Mouse (Mus musculus): Measurements from ENCODE around the gene Il18bp. TPM values are rescaled to one million over a fixed set of nuclear protein-coding genes. Genes with fewer than 3 reads are reported as not detected.

Il18bp gene
- total and polyA plus RNA-seq, 2 experiments from 2014 or later, result 0.76 to 2.3 TPM

DNA sequence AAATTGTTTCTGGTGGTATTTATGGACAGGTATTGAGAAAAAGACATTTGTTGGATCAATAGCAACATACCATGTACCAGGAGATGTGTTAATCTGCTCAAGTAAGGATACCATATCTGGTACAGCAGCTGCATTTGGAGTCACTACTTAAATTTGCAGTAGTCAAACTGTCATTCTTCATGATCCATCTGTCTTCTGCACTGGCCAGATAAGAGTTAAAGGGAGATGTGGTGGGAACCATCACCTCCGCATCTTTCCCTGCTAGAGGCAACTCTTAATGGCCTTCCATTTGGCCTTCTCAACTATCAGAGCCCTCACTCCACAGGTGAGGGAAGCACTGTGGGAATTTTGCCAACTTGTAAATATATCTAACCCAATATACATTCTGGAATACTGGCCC is 12.0 kb downstream of the Il18bp start:
- TF ChIP-seq EP300 (IDR thresholded peaks at IDR 0.05; ENCODE audit: low read depth) (no peak), CTCF (IDR thresholded peaks at IDR 0.05; ENCODE audit: low read depth) (no peak)
- Histone ChIP-seq H3K27ac (ENCODE audit: low read depth) (no peak overlapping the region), H3K4me2 (ENCODE audit: low read depth, low read length) (no peak overlapping the region), H3K4me3 (ENCODE audit: low read depth, low read length) (no peak overlapping the region), H3K27me3 (ENCODE audit: control insufficient read depth, insufficient read depth, low read length) (no peaks in the 10 kb centered on the region), H3K9ac (replicated peaks; ENCODE audit: low read depth, low read length) (no peak overlapping the region), H3K4me1 (ENCODE audit: control insufficient read depth, insufficient read depth) (no peaks in the 10 kb centered on the region), H3K9me3 (replicated peaks; ENCODE audit: control insufficient read depth, low read length) (no peaks in the 10 kb centered on the region), H3K36me3 (replicated peaks; ENCODE audit: control insufficient read depth, insufficient read depth, low read length) (peaks cover 95% of the 10 kb centered on the region)
- DNase-seq (ENCODE audit: low spot score) (no peak), ATAC-seq (ENCODE audit: insufficient read depth, low read depth) (no peak)
- 90% methylated on average over 1 of the region's 1 CpGs for WGBS

DNA sequence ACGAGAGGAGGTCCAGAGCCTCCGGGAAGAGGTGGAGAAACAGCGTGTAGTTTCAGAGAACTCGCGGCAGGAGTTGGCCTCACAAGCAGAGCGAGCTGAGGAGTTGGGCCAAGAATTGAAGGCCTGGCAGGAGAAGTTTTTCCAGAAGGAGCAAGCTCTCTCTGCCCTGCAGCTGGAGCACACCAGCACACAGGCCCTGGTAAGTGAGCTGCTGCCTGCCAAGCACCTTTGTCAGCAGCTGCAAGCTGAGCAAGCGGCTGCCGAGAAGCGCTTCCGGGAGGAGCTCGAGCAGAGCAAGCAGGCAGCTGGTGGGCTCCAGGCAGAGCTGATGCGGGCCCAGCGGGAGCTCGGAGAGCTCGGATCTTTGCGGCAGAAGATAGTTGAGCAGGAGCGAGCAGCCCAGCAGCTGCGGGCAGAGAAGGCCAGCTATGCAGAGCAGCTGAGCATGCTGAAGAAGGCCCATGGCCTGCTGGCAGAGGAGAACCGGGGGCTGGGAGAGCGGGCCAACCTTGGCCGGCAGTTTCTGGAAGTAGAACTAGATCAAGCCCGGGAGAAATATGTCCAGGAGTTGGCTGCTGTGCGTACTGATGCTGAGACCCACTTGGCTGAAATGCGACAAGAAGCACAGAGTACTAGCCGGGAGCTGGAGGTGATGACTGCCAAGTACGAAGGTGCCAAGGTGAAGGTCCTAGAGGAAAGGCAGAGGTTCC is 17.4 kb downstream of the Il18bp start:
- no peak overlapping the region for H3K4me3 ChIP-seq (ENCODE audit: low read depth, low read length)
- DNase-seq (ENCODE audit: low spot score) (no peak), ATAC-seq (ENCODE audit: insufficient read depth, low read depth) (no peak; the same call in 1 of the 2 replicates)
- no peak overlapping the region for H3K4me2 ChIP-seq (ENCODE audit: low read depth, low read length)
- WGBS, result 83% methylated on average over 26 of the region's 26 CpGs
- H3K4me1 ChIP-seq (ENCODE audit: control insufficient read depth, insufficient read depth), result no peaks in the 10 kb centered on the region
- no peak for TF ChIP-seq EP300 (IDR thresholded peaks at IDR 0.05; ENCODE audit: low read depth)
- TF ChIP-seq CTCF (IDR thresholded peaks at IDR 0.05; ENCODE audit: low read depth), result no peak
- no peaks in the 10 kb centered on the region for H3K9me3 ChIP-seq (replicated peaks; ENCODE audit: control insufficient read depth, low read length)
- no peak overlapping the region for H3K9ac ChIP-seq (replicated peaks; ENCODE audit: low read depth, low read length)
- H3K27ac ChIP-seq (ENCODE audit: low read depth), result no peak overlapping the region; the same call in 1 of the 2 replicates
- H3K27me3 ChIP-seq (ENCODE audit: control insufficient read depth, insufficient read depth, low read length), result no peaks in the 10 kb centered on the region
- H3K36me3 ChIP-seq (replicated peaks; ENCODE audit: control insufficient read depth, insufficient read depth, low read length), result peaks cover 97% of the 10 kb centered on the region

GRCm38 (mm10) chr7:102000296-102000695 is 18.2 kb downstream of the Il18bp start:
- H3K27ac ChIP-seq (ENCODE audit: low read depth), result no peak overlapping the region
- DNase-seq (ENCODE audit: low spot score), result no peak
- 91% methylated on average over 8 of the region's 8 CpGs for WGBS

DNA sequence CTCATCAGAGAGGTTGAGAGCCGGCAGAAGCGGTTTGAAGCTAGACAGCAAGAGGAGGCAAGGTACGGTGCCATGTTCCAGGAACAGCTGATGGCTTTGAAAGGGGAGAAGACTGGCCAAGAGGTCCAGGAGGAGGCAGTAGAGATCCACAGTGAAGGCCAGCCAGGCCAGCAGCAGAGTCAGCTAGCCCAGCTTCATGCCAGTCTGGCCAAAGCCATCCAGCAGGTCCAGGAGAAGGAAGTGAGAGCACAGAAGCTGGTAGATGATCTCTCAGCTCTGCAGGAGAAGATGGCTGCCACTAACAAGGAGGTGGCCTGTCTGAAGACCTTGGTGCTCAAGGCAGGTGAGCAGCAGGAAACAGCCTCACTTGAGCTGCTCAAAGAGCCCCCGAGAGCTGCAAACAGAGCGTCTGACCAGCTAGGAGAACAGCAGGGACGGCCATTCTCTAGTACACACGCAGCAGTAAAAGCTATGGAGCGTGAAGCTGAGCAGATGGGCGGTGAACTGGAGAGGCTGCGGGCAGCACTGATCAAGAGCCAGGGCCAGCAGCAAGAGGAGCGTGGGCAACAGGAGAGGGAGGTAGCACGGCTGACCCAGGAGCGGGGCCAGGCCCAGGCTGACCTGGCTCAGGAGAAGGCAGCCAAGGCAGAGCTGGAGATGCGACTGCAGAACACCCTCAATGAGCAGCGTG is 18.9 kb downstream of the Il18bp start:
- TF ChIP-seq EP300 (IDR thresholded peaks at IDR 0.05; ENCODE audit: low read depth) (no peak), CTCF (IDR thresholded peaks at IDR 0.05; ENCODE audit: low read depth) (no peak)
- H3K4me2 ChIP-seq (ENCODE audit: low read depth, low read length), result no peak overlapping the region
- H3K27me3 ChIP-seq (ENCODE audit: control insufficient read depth, insufficient read depth, low read length), result no peaks in the 10 kb centered on the region
- H3K9me3 ChIP-seq (replicated peaks; ENCODE audit: control insufficient read depth, low read length), result no peaks in the 10 kb centered on the region
- 93% methylated on average over 15 of the region's 15 CpGs for WGBS
- H3K9ac ChIP-seq (replicated peaks; ENCODE audit: low read depth, low read length), result no peak overlapping the region
- no peak overlapping the region for H3K27ac ChIP-seq (ENCODE audit: low read depth)
- no peaks in the 10 kb centered on the region for H3K4me1 ChIP-seq (ENCODE audit: control insufficient read depth, insufficient read depth)
- H3K36me3 ChIP-seq (replicated peaks; ENCODE audit: control insufficient read depth, insufficient read depth, low read length), result peaks cover 97% of the 10 kb centered on the region
- no peak overlapping the region for H3K4me3 ChIP-seq (ENCODE audit: low read depth, low read length)
- ATAC-seq (ENCODE audit: insufficient read depth, low read depth) (no peak), DNase-seq (ENCODE audit: low spot score) (no peak)

More at GRCm38 (mm10) chr7:102000296-102000695, 18.2 kb downstream of the Il18bp start:
- Histone ChIP-seq H3K9me3 (replicated peaks; ENCODE audit: control insufficient read depth, low read length) (no peaks in the 10 kb centered on the region), H3K36me3 (replicated peaks; ENCODE audit: control insufficient read depth, insufficient read depth, low read length) (peaks cover 97% of the 10 kb centered on the region), H3K4me3 (ENCODE audit: low read depth, low read length) (no peak overlapping the region), H3K4me2 (ENCODE audit: low read depth, low read length) (no peak overlapping the region), H3K9ac (replicated peaks; ENCODE audit: low read depth, low read length) (no peak overlapping the region), H3K27me3 (ENCODE audit: control insufficient read depth, insufficient read depth, low read length) (no peaks in the 10 kb centered on the region), H3K4me1 (ENCODE audit: control insufficient read depth, insufficient read depth) (no peaks in the 10 kb centered on the region)
- ATAC-seq (ENCODE audit: insufficient read depth, low read depth), result no peak
- TF ChIP-seq EP300 (IDR thresholded peaks at IDR 0.05; ENCODE audit: low read depth) (no peak), CTCF (IDR thresholded peaks at IDR 0.05; ENCODE audit: low read depth) (no peak)

DNA sequence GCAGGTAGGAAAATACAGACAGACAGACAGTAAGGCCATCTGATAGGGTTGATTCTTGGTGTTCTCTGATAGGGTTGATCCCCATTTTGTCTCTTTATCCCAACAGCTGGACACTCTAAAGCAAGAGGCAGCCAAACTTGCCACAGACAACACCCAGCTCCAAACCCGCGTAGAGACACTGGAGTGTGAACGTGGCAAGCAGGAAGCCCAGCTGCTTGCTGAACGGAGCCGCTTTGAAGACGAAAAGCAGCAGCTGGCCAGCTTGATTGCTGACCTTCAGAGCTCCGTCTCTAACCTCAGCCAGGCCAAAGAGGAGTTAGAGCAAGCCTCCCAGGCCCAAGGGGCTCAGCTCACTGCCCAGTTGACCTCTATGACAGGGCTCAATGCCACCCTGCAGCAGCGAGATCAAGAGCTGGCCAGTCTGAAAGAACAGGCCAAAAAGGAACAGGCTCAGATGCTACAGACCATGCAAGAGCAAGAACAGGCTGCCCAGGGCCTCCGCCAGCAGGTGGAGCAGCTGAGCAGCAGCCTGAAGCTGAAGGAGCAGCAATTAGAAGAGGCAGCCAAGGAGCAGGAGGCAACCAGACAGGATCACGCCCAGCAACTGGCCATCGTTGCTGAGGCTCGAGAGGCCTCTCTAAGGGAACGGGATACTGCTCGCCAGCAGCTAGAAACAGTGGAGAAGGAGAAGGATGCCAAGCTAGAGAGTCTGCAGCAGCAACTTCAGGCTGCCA is 20.1 kb downstream of the Il18bp start:
- peak overlapping the region; percentile 50 for H3K27ac ChIP-seq (ENCODE audit: low read depth)
- no peaks in the 10 kb centered on the region for H3K4me1 ChIP-seq (ENCODE audit: control insufficient read depth, insufficient read depth)
- no peak overlapping the region for H3K4me2 ChIP-seq (ENCODE audit: low read depth, low read length)
- WGBS, result 43% methylated on average over 14 of the region's 14 CpGs
- no peaks in the 10 kb centered on the region for H3K9me3 ChIP-seq (replicated peaks; ENCODE audit: control insufficient read depth, low read length)
- TF ChIP-seq EP300 (IDR thresholded peaks at IDR 0.05; ENCODE audit: low read depth) (no peak), CTCF (IDR thresholded peaks at IDR 0.05; ENCODE audit: low read depth) (peak; percentile 95)
- peak; percentile 68 for DNase-seq (ENCODE audit: low spot score)
- ATAC-seq (ENCODE audit: insufficient read depth, low read depth), result peak; percentile 62
- H3K4me3 ChIP-seq (ENCODE audit: low read depth, low read length), result no peak overlapping the region
- H3K27me3 ChIP-seq (ENCODE audit: control insufficient read depth, insufficient read depth, low read length), result no peaks in the 10 kb centered on the region
- no peak overlapping the region for H3K9ac ChIP-seq (replicated peaks; ENCODE audit: low read depth, low read length)
- H3K36me3 ChIP-seq (replicated peaks; ENCODE audit: control insufficient read depth, insufficient read depth, low read length), result peaks cover 100% of the 10 kb centered on the region

Measured in heart, postnatal 0 days (tissue).